Mouse (Mus musculus) left cerebral cortex, adult 8-10 months (tissue): ENCODE measurements at regions not wholly inside any gene's neighbourhood (a gene's known extent, or its start where the extent isn't known, plus 50 kb on each side); places are given as distances from the start of the nearest gene placed in this dataset.
"Not testable (repeated sequence)": the region's sequence is repeated elsewhere in the genome, so short reads cannot be mapped to it uniquely, and the experiment has no call there.

ENCODE experiments used
- DNase-seq, 2 experiments: peaks; one replicate each; pipeline ENCODE4 v3.0.0; 2022; ENCODE audit warnings: low spot score in 2 of 2

GRCm38 (mm10) chr3:121584317-121584716 is 52.1 kb upstream of the Slc44a3 start:
- DNase-seq: no peak

DNA sequence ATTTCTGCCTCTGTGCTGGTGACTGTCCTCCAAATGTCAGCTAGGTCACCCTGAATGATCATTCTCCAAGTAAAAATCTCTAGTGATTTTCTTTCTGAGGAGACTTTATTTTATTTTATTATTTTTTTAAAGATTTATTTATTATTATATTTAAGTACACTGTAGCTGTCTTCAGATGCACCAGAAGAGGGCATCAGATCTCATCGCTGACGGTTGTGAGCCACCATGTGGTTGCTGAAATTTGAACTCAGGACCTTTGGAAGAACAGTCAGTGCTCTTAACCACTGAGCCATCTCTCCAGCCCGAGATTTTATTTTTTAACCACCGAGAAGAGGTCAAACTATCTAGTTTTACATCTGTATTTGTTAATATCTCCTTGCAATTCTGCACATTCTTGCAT is 50.5 kb upstream of the Slc44a3 start:
- not testable (repeated sequence) for DNase-seq
